Mouse (Mus musculus) midbrain, embryonic 14.5 days (tissue): ENCODE measurements around the gene Olfr138. TPM values are rescaled to one million over a fixed set of nuclear protein-coding genes. Genes with fewer than 3 reads are reported as not detected.

Experiments
- ATAC-seq: fragments of 200-750 bp; cut with Nextera tagmentation; 2 replicates; pipeline ENCODE4 v1.8.0; 2017; ENCODE audit warnings: moderate number of reproducible peaks, moderate library complexity; ENCODE audit not compliant: low FRiP score, low TSS enrichment
- DNase-seq: peaks from one replicate; pipeline ENCODE4 v3.0.0-alpha.2; 2015
- H3K27ac ChIP-seq: fragments of 300-500 bp; sonication (generic); replicated peaks from 2 replicates; pipeline ENCODE4 v1.5.1; 2014; ENCODE audit warnings: mild to moderate bottlenecking, low read depth, low read length, moderate library complexity
- H3K27me3 ChIP-seq: fragments of 300-500 bp; sonication (generic); 2 replicates; pipeline ENCODE4 v1.6.1; 2014; ENCODE audit warnings: low read length, control low read depth, mixed read lengths; ENCODE audit not compliant: control insufficient read depth, insufficient read depth
- H3K36me3 ChIP-seq: fragments of 300-500 bp; sonication (generic); 2 replicates; pipeline ENCODE4 v1.6.1; 2014; ENCODE audit warnings: low read length, control low read depth; ENCODE audit not compliant: control insufficient read depth, insufficient read depth
- H3K4me1 ChIP-seq: fragments of 300-500 bp; sonication (generic); 2 replicates; pipeline ENCODE4 v1.6.1; 2014; ENCODE audit warnings: mild to moderate bottlenecking, antibody characterized with exemption, low read length, control low read depth; ENCODE audit not compliant: control insufficient read depth, insufficient read depth
- H3K4me2 ChIP-seq: fragments of 300-500 bp; sonication (generic); 2 replicates; pipeline ENCODE4 v1.6.1; 2014; ENCODE audit warnings: mild to moderate bottlenecking, low read length, moderate library complexity
- H3K4me3 ChIP-seq: fragments of 300-500 bp; sonication (generic); replicated peaks from 2 replicates; pipeline ENCODE4 v1.5.1; 2014; ENCODE audit warnings: low read depth, low read length
- H3K9ac ChIP-seq: fragments of 300-500 bp; sonication (generic); replicated peaks from 2 replicates; pipeline ENCODE4 v1.6.1; 2014; ENCODE audit warnings: mild to moderate bottlenecking, low read length, moderate library complexity
- H3K9me3 ChIP-seq: fragments of 300-500 bp; sonication (generic); 2 replicates; pipeline ENCODE4 v1.6.1; 2016; ENCODE audit warnings: low read length, control low read depth, mixed read lengths; ENCODE audit not compliant: control insufficient read depth
- WGBS: fragments of 180-500 bp; shearing (Covaris S2); extraction: QIAGEN DNeasy Blood & Tissue Kit; methylation state at CpG from one replicate; pipeline ENCODE4 v1.1.7; 2014; 5-methylcytosine and 5-hydroxymethylcytosine counted together
- polyA plus RNA-seq: library from polyadenylated mRNA; unstranded; fragments of >200 nt; fragmentation: Nextera tagmentation; extraction: Ambion mirVana; gene quantifications from 2 replicates; pipeline ENCODE4 v1.2.1, GENCODE M21; 2014

Gene Olfr138
- polyA plus RNA-seq = not detected in 2 replicates

GRCm38 (mm10) chr17:38260735-38261134, at the start of gene Olfr138:
TSS of gene Olfr138 (plus strand) at chr17:38261035.
- Histone ChIP-seq H3K4me2 (no peak within 1 kb of the TSS), H3K9ac (no peak within 1 kb of the TSS), H3K27me3 (no peaks in the 10 kb centered on the region), H3K27ac (no peak within 1 kb of the TSS), H3K36me3 (no peaks in the 10 kb centered on the region), H3K9me3 (peaks cover 6% of the 10 kb centered on the region; the same call in 1 of the 2 replicates), H3K4me3 (no peak within 1 kb of the TSS), H3K4me1 (no peaks in the 10 kb centered on the region)
- ATAC-seq = no peak
- no peak for DNase-seq
- WGBS = 75% methylated on average over 1 of the region's 1 CpGs

- DNase-seq (no peak), ATAC-seq (no peak)
- Histone ChIP-seq H3K27me3 (no peaks in the 10 kb centered on the region), H3K27ac (no peak within 1 kb of the TSS), H3K4me1 (no peaks in the 10 kb centered on the region), H3K4me2 (no peak within 1 kb of the TSS), H3K9ac (no peak within 1 kb of the TSS), H3K9me3 (peaks cover 7% of the 10 kb centered on the region; the same call in 1 of the 2 replicates), H3K36me3 (no peaks in the 10 kb centered on the region), H3K4me3 (no peak within 1 kb of the TSS)
These were observed 46.6 kb downstream of the Olfr138 start, which contains the start of gene Olfr137 for GRCm38 (mm10) chr17:38307470-38307869. TSS of gene Olfr137 (minus strand) at chr17:38307570.

Other genes with a start within 250 kb of the Olfr138 start
- not detected in 2 replicates for gene Olfr129, start 201.0 kb upstream of the Olfr138 start, polyA plus RNA-seq
- gene Olfr130, start 197.1 kb upstream of the Olfr138 start, polyA plus RNA-seq = not detected in 2 replicates
- gene Olfr131, start 172.3 kb upstream of the Olfr138 start, polyA plus RNA-seq = not detected in 2 replicates
- not detected in 2 replicates for gene Olfr132, start 126.5 kb upstream of the Olfr138 start, polyA plus RNA-seq
- gene Olfr133, start 115.8 kb upstream of the Olfr138 start, polyA plus RNA-seq = not detected in 2 replicates
- not detected in 2 replicates for gene Olfr134, start 89.6 kb upstream of the Olfr138 start, polyA plus RNA-seq
- gene Olfr135, start 56.7 kb upstream of the Olfr138 start, polyA plus RNA-seq = not detected in 2 replicates
- gene Olfr137, start 46.5 kb downstream of the Olfr138 start, polyA plus RNA-seq = not detected in 2 replicates
- not detected in 2 replicates for gene Olfr136, start 68.8 kb downstream of the Olfr138 start, polyA plus RNA-seq
- gene Esp36, start 159.2 kb downstream of the Olfr138 start, polyA plus RNA-seq = not detected in 2 replicates